Mouse (Mus musculus) MEL (cell line): ENCODE measurements around the gene Oaz2.

ENCODE experiments used
- GATA1 ChIP-seq: IDR thresholded peaks from 2 replicates; pipeline ENCODE4 v1.6.1; 2011; ENCODE audit warnings: low read depth, low read length, improper control_type of control experiment
- SIN3A ChIP-seq: IDR thresholded peaks from 2 replicates; pipeline ENCODE4 v1.6.1; 2012; ENCODE audit warnings: low read length, improper control_type of control experiment, inconsistent platforms

GRCm38 (mm10) chr9:65635766-65636165, 32.0 kb upstream of the Oaz2 start:
- TF ChIP-seq GATA1 (no peak), SIN3A (no peak)
